Mouse (Mus musculus) cerebellum, adult 8-10 months (tissue): ENCODE measurements around the gene Zfp874b.
"Not testable (repeated sequence)": the region's sequence is repeated elsewhere in the genome, so short reads cannot be mapped to it uniquely, and the experiment has no call there.

Experiments
- DNase-seq: peaks from one replicate; pipeline ENCODE4 v3.0.0; 2022

Gene Zfp874b

GRCm38 (mm10) chr13:67483625-67484423, at the start of gene Zfp874b:
TSS of gene Zfp874b (minus strand) at chr13:67484258.
- DNase-seq = peak; percentile 83

GRCm38 (mm10) chr13:67527049-67527730, 43.1 kb upstream of the Zfp874b start:
- no peak for DNase-seq

- DNase-seq = peak; percentile 89
Measured at GRCm38 (mm10) chr13:67525753-67526410, 41.8 kb upstream of the Zfp874b start, which contains the start of the genes Gm26965 and Zfp87. TSS of gene Gm26965 (minus strand) at chr13:67526151. TSS of gene Zfp87 (minus strand) at chr13:67526177.

GRCm38 (mm10) chr13:67500908-67501307, 16.9 kb upstream of the Zfp874b start:
- DNase-seq = no peak

GRCm38 (mm10) chr13:67500084-67500719, 16.1 kb upstream of the Zfp874b start, which contains the start of gene Zfp58:
TSS of gene Zfp58 (minus strand) at chr13:67500555.
- DNase-seq = peak; percentile 75

GRCm38 (mm10) chr13:67495631-67496030, 11.6 kb upstream of the Zfp874b start:
- DNase-seq = no peak

- DNase-seq = no peak
Measured at GRCm38 (mm10) chr13:67484424-67484811, 360 bp upstream of the Zfp874b start.

- DNase-seq = no peak
Measured at GRCm38 (mm10) chr13:67481528-67481927, 2.5 kb downstream of the Zfp874b start.

GRCm38 (mm10) chr13:67469274-67469673, 14.8 kb downstream of the Zfp874b start:
- DNase-seq = no peak

- DNase-seq = not testable (repeated sequence)
Measured at GRCm38 (mm10) chr13:67463506-67464185, 20.4 kb downstream of the Zfp874b start.

GRCm38 (mm10) chr13:67452021-67452309, 32.1 kb downstream of the Zfp874b start:
- DNase-seq = no peak

- peak; percentile 88 for DNase-seq
Measured at GRCm38 (mm10) chr13:67451172-67452020, 32.7 kb downstream of the Zfp874b start, which contains the start of gene Zfp874a. TSS of gene Zfp874a (minus strand) at chr13:67451624.

- not testable (repeated sequence) for DNase-seq
Measured at GRCm38 (mm10) chr13:67437095-67437494, 47.0 kb downstream of the Zfp874b start.

GRCm38 (mm10) chr13:67428116-67428515, 55.9 kb downstream of the Zfp874b start:
- DNase-seq = no peak

- not testable (repeated sequence) for DNase-seq
Measured at GRCm38 (mm10) chr13:67425699-67426098, 58.4 kb downstream of the Zfp874b start.

GRCm38 (mm10) chr13:67422532-67422931, 61.5 kb downstream of the Zfp874b start:
- not testable (repeated sequence) for DNase-seq
